Mouse (Mus musculus): ENCODE data around the gene Vash1.

- TF ChIP-seq CTCF (IDR thresholded peaks at IDR 0.05; ENCODE audit: insufficient read depth, low read depth, low read length) (no peak), POLR2A (IDR thresholded peaks at IDR 0.05; ENCODE audit: insufficient read depth, low read depth, low read length) (no peak)
Measured at GRCm38 (mm10) chr12:86652570-86653041, 25.9 kb upstream of the Vash1 start.

All from olfactory bulb, adult 2 months (tissue).